Mouse (Mus musculus): Measurements from ENCODE around the gene Pkp2. TPM values are rescaled to one million over a fixed set of nuclear protein-coding genes. Genes with fewer than 3 reads are reported as not detected.
"Not testable (repeated sequence)": the region's sequence is repeated elsewhere in the genome, so short reads cannot be mapped to it uniquely, and the experiment has no call there.

Gene Pkp2
- 0.45 and 1.3 TPM in 2 replicates for total RNA-seq (2017)

DNA sequence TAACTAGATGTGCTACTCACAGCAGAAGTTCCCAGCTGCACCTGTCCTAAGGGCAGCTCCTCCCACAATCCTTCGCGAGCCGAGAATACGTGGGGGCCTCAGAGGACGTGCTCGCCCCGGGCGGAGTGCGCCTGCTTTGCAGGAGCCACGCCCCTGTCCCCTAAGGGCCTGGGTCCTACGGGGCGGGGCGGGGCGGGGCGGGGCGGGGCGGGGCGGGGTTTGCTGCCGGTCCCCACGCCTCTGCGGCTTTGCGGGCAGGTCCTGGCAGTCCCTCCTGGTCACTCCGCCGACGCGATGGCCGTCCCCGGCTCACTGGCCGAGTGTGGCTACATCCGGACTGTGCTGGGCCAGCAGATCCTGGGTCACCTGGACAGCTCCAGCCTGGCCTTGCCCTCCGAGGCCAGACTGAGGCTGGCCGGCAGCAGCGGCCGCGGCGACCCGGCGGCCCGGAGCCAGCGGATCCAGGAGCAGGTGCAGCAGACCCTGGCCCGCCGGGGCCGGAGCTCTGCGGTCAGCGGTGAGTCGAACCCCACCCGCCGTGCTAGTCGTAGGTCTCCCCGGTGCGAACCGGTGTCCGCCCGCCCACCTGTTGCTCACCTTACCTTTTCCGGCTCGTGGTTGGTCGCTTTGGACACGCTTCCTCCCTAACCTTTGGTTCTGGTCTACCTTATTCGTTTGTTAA lies at the start of gene Pkp2:
Pkp2 (plus strand) TSS at position 240 of the 682 bp plus-strand sequence.
- peak; percentile 78 to 82 for ATAC-seq (replicated peaks in 1 of 2; ENCODE audit: insufficient read depth in 1 of 2, low FRiP score in 2 of 2, low TSS enrichment in 1 of 2, low read depth in 1 of 2, poor library complexity in 2 of 2, severe bottlenecking in 2 of 2)

DNA sequence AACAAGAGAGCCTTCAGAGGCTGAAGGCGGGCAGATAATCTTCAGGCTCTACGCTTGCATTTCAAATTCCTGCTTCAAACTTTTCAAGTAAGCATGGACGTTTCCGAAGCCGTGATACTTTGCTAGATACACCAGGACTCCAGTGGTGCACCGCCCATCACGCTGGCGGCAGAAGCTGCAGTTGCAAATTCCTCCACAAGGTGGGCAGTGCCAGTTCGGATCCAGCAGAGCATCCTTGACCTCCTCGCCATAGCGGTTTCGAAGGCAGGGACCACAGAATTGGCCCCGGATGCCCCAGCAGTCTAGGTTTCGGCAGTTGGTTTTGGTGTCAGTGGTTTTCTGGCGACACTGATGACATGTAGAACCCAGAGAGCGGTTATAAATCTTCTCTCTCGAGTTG lies 15.7 kb upstream of the Pkp2 start:
- ATAC-seq (replicated peaks in 1 of 2; ENCODE audit: insufficient read depth in 1 of 2, low FRiP score in 2 of 2, low TSS enrichment in 1 of 2, low read depth in 1 of 2, poor library complexity in 2 of 2, severe bottlenecking in 2 of 2), result no peak

DNA sequence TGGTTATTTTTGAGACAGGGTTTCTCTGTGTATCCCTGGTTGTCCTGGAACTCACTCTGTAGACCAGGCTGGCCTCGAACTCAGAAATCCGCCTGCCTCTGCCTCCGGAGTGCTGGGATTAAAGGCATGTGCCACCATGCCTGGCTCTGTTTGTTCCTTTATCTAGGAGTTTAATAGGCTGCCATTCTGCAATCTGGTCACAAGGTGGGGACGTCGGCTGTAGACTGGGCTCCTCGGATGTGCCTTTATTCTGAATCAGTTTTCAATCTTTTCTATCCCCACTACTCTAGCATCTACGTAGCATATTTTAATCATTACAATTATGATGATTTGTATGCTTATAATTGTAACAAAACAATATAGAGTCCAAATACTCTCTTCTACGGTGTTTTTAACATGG lies 11.1 kb upstream of the Pkp2 start:
- peak; percentile 88 to 90 for ATAC-seq (replicated peaks in 1 of 2; ENCODE audit: insufficient read depth in 1 of 2, low FRiP score in 2 of 2, low TSS enrichment in 1 of 2, low read depth in 1 of 2, poor library complexity in 2 of 2, severe bottlenecking in 2 of 2)

DNA sequence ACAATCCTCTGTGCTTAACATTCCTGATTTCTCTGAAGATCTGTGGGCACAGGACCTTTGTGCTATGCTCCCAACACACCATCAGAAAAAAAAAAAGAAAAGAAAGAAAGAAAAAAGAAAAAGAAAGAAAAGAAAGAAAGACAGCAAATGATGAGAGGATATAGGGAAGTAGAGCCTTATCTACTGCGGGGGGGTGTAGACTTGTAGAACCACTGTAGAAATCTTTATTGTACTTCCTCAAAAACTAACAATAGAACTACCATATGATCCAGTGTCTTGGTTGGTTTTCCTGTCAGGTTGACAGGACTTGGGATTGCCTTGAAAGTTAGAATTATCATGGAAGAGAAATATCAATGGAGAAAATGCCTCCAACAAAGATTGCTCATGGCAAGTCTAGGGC lies 8.5 kb upstream of the Pkp2 start:
- no peak for ATAC-seq (replicated peaks in 1 of 2; ENCODE audit: insufficient read depth in 1 of 2, low FRiP score in 2 of 2, low TSS enrichment in 1 of 2, low read depth in 1 of 2, poor library complexity in 2 of 2, severe bottlenecking in 2 of 2)

DNA sequence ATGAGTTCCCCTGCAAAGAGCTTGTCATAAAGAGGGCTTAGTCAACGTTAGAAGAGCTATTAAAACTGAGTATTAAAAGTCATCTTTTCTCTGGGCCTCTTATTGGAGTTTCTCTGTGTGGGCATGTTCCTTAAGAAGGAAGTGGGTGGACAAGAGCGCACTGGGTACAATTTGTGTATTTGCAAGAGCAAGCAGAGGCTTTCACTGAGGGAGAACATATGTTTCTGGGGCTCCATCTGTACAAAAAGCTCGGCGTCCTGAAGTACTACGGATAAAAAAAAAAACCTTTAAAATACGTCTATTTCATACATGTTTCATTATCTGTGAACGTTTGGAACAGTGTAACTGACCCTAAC lies 417 bp upstream of the Pkp2 start:
- ATAC-seq (replicated peaks in 1 of 2; ENCODE audit: insufficient read depth in 1 of 2, low FRiP score in 2 of 2, low TSS enrichment in 1 of 2, low read depth in 1 of 2, poor library complexity in 2 of 2, severe bottlenecking in 2 of 2), result 0 out of 4 replicates have a peak, but pooled peaks of 1 of the 2 experiments have one; percentile 3

DNA sequence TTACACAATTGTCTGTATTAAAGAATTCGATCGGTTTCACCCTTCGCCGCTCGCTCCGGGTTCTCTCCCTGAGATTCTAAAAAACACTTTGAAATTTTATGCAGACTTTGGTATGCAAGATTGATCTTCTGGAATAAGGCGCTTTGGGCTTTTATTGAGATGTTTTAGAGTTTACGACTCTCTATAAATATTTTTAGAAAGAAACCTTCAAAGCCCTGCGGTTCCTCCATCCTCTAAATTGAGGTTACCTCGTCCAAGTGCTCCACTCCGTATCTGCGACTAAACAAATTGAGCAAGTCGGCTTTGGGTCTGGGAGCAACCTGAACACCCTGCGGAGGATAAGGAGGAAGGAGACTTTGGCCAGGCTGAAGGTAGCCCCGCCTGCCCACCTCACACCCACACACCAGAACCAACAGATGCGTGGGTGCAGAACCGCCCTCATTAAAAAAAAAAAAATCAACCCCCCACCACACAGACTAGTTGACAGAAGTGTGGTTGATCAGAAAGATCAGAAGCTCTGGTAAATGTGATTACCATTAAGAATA lies 715 bp downstream of the Pkp2 start:
- ATAC-seq (replicated peaks in 1 of 2; ENCODE audit: insufficient read depth in 1 of 2, low FRiP score in 2 of 2, low TSS enrichment in 1 of 2, low read depth in 1 of 2, poor library complexity in 2 of 2, severe bottlenecking in 2 of 2), result peak; percentile 36 to 44; a peak in 3 of 4 replicates

DNA sequence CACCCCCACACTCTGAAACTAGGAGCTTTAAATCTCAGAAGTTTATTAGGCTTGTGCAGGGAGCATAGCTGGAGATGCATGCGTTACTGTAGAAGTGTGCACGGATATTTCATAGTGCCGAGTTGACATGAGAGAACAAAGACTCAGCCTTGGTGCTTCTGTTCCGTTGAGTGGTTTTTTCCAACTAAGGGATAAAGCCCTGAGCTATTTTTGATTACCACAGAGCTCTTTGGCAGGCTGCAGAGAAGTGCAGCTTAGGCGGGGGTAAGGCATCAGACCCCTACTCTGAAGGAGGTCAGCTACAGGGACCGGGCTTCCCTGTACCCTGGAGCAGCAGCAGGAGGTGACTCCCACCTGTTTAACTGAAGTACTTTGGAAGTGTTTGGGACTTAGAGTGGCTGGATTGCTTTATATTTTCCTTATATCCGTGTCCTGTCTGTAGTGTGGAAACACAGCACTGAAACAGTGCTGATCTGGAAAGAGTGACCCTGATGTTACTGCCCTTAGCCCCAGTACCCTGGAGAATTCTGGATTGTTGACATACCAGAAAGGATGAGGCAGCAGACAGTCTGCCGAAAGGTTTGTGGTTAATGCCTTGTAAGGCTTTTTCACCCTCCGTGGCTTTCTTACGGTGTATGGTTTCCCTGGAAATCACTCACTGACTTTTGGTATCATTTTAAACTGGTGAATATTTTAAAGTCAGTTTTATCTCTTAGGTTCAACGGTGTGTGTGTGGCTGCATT lies 2.7 kb downstream of the Pkp2 start:
- ATAC-seq (replicated peaks in 1 of 2; ENCODE audit: insufficient read depth in 1 of 2, low FRiP score in 2 of 2, low TSS enrichment in 1 of 2, low read depth in 1 of 2, poor library complexity in 2 of 2, severe bottlenecking in 2 of 2), result no peak

DNA sequence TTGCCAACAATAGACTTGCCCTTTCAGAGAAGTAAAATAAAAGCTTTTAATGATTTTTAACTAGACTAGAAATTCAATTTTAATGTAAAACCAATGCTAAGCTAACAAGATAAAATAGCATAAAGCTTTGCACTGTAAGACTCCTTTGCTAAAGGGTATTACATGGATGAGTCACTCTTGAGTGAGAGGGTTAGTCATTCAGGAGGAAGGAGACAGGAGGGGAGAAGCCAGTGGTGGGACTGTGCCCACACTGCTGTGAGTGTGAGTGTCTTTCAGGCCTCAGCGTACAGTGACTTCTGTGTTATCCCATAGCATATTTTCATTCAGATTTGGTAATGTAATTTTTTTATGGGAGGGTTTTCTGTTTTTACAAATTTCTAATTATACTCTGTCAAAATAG lies 3.8 kb downstream of the Pkp2 start:
- no peak for ATAC-seq (replicated peaks in 1 of 2; ENCODE audit: insufficient read depth in 1 of 2, low FRiP score in 2 of 2, low TSS enrichment in 1 of 2, low read depth in 1 of 2, poor library complexity in 2 of 2, severe bottlenecking in 2 of 2)

DNA sequence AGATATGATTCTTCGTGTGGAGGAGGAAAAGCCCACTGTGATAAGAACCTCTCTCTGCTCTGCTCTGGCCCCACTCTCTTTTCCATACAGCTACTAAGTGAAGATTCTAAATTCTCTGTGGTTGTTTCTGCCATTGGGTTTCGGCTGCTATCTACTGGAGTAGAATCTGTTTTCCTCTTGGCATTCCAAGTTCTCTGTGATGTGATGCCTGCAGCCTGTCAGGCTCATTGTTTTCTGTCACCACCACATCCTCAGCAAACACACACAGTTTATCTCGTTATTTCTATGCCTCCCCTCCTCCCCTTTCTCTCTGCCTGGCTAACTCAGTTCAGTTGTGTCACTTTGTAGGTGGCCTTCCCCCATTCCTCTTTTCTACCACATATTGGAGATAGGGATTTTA lies 6.7 kb downstream of the Pkp2 start:
- no peak for ATAC-seq (replicated peaks in 1 of 2; ENCODE audit: insufficient read depth in 1 of 2, low FRiP score in 2 of 2, low TSS enrichment in 1 of 2, low read depth in 1 of 2, poor library complexity in 2 of 2, severe bottlenecking in 2 of 2)

DNA sequence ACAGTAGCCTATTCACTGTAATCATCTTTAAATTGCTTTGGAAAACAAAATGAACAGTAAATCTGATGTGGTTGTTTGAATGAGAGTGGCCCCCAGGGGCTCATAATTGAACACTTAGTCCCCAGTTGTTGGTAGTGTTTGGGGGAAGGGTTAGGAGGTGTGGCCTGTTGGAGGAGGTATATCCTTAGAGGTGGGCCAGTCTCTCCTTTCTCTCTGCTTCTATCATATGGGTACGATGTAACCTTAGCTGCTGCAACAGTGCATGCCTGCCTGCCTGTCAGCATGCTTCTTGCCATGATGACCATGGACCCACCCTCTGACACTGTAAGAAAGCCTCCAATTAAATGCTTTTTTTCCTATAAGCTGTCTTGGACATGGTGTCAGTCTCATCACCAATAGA lies 9.5 kb downstream of the Pkp2 start:
- no peak for ATAC-seq (replicated peaks in 1 of 2; ENCODE audit: insufficient read depth in 1 of 2, low FRiP score in 2 of 2, low TSS enrichment in 1 of 2, low read depth in 1 of 2, poor library complexity in 2 of 2, severe bottlenecking in 2 of 2)

DNA sequence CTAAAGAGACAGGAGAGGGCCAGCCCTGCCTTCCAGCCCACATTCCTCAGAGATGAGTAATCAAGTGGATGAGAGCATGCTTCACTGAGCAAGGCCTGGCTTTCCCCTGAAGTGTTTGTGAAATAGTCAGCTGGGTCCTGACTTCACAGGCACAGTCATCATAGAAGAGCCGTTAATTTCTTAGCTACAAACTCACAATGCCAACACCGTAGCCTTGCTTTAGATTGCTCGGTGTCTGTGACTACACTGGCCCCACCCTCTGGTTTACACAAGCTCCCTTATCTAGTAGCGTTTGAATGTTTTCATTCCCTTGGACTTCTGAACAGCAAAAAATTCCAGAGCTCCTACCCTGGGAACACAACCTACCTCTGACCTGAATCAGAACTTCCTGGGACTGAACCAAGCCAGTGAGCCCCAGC lies 11.4 kb downstream of the Pkp2 start:
- no peak for ATAC-seq (replicated peaks in 1 of 2; ENCODE audit: insufficient read depth in 1 of 2, low FRiP score in 2 of 2, low TSS enrichment in 1 of 2, low read depth in 1 of 2, poor library complexity in 2 of 2, severe bottlenecking in 2 of 2)

DNA sequence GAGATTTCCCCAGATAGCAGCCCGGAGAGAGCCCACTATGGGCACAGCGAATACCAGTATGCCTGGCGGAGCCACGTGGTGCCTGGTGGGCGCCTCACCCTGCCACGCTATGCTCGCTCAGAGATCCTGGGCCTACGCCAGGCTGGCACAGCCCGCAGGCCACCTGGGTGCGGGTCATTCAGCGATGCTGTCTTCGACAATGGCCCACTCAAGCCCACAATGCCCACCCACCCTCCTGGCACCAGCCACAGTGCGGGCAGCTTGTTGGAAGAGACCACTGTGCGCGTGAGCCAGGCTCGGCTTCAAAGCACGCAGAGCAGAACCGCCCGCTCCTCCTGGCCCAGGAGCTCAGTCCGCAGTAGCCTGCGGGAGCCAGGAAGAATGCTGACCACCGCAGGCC lies 12.7 kb downstream of the Pkp2 start:
- ATAC-seq (replicated peaks in 1 of 2; ENCODE audit: insufficient read depth in 1 of 2, low FRiP score in 2 of 2, low TSS enrichment in 1 of 2, low read depth in 1 of 2, poor library complexity in 2 of 2, severe bottlenecking in 2 of 2), result no peak

DNA sequence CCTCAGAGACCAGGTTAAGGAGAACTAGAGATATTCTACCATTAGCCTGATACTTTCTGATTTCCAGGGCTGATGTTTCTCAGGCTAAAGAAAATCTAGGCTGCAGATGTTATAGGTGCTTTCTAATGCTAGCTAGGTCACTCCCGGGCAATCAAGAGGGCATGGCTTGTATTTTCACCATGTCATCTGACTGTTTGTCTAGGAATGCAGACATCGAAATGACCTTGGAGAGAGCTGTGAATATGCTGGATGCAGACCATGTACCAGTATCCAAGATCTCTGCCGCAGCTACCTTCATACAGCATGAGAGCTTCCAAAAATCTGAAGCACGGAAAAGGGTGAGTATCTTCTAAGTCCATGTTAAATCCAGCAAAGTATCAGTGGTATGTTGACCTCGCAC lies 17.3 kb downstream of the Pkp2 start:
- no peak for ATAC-seq (replicated peaks in 1 of 2; ENCODE audit: insufficient read depth in 1 of 2, low FRiP score in 2 of 2, low TSS enrichment in 1 of 2, low read depth in 1 of 2, poor library complexity in 2 of 2, severe bottlenecking in 2 of 2)

DNA sequence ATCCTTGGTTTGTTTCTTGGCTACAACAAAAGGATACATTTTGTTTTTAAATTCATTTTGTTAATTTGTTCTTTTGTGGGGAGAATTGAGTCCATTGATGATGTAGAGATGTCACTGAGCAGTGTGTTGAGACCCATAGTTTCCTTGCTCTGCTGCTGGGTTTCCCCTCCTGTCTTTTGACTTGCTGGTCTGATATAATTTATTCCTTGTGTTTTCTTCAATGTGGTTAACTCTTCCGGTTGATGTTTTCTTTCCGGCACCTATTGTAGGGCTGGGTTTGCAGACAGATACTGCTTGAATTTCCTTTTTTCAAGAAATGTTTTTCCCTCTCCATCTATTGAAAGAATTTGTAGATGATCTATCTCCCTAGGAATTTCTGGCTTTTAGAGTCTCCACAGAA lies 20.8 kb downstream of the Pkp2 start:
- ATAC-seq (replicated peaks in 1 of 2; ENCODE audit: insufficient read depth in 1 of 2, low FRiP score in 2 of 2, low TSS enrichment in 1 of 2, low read depth in 1 of 2, poor library complexity in 2 of 2, severe bottlenecking in 2 of 2), result no peak

DNA sequence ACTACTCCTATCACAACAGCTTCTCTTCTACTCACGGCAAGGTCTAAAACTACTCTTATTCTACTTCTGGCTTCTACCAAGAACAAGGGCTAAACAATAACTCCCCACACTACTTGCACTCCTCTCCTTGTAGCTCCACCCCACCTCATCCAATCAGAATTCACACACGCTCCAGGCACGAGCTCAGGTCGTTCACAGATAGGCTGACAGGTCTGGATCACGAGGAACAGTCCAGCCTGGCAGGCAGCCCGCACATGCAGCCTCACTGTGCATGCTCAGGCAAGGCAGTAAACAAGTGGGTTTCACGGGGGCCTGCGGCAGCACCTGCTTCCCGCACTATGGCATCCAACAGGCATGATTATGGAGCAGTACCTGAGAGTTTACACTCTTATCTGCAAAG lies 23.6 kb downstream of the Pkp2 start:
- not testable (repeated sequence) for ATAC-seq (replicated peaks in 1 of 2; ENCODE audit: insufficient read depth in 1 of 2, low FRiP score in 2 of 2, low TSS enrichment in 1 of 2, low read depth in 1 of 2, poor library complexity in 2 of 2, severe bottlenecking in 2 of 2)

DNA sequence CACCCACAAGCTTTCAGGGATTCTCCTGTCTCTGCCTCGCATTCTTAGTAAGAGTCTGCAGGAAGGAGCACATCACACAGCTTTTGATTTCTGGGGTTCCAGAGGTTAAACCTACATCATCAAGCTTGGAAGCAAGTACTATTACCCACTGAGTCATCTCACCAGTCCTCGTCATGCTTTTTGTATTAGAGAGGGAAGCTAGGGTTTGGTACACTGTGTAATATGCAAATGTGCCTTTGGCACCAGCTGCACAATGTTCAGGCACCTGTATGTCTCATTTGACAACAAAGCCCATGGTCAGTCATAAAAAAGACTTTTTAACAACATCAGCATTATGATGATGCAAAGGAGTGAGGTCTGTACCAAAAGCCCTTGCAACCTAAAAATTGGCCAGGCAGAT lies 25.2 kb downstream of the Pkp2 start:
- no peak for ATAC-seq (replicated peaks in 1 of 2; ENCODE audit: insufficient read depth in 1 of 2, low FRiP score in 2 of 2, low TSS enrichment in 1 of 2, low read depth in 1 of 2, poor library complexity in 2 of 2, severe bottlenecking in 2 of 2)

DNA sequence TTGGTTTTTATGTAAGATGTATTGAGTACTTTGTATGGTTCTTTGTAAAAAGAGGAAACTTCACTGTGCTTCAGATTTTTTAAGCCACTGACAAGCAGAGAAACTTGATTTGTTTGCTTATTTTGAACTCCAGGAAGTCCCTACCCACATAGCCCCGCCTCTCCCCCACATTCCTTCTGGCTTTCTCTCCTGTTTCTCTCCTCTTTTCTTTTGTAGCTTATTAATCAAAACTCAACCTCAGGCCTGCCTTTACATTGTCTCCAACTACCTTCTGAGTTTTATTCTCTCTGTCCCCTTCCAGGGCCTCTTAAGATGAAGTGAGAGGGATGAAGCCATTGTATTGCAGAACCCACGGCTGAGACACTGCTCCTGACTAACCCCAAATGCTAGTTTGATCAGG lies 31.6 kb downstream of the Pkp2 start:
- ATAC-seq (replicated peaks in 1 of 2; ENCODE audit: insufficient read depth in 1 of 2, low FRiP score in 2 of 2, low TSS enrichment in 1 of 2, low read depth in 1 of 2, poor library complexity in 2 of 2, severe bottlenecking in 2 of 2), result 0 out of 4 replicates have a peak, but pooled peaks of 1 of the 2 experiments have one; percentile 7

DNA sequence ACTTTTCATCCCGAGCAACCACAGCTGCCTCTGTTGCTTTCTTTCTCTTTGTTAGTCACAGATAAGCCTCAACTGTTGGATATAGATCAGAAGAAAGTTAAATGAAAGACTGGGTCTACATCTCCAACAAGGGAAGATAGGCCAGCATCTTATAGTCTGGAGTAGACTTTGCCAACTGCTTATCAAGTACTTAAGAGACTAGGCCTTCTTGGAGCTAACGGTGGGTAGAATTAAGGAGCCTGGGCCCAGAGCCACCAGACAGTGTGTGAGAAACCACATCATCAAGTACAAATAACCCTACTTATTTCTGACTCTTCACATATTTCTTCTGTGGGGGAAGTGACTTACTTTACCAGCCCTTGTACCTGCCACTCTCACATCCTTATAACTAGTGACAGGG lies 37.4 kb downstream of the Pkp2 start:
- ATAC-seq (replicated peaks in 1 of 2; ENCODE audit: insufficient read depth in 1 of 2, low FRiP score in 2 of 2, low TSS enrichment in 1 of 2, low read depth in 1 of 2, poor library complexity in 2 of 2, severe bottlenecking in 2 of 2), result no peak
